Mouse (Mus musculus) cerebellum, adult (tissue): ENCODE data around the gene Cgn.

Experiments
- ATAC-seq: cut with Nextera tagmentation; 2 replicates; pipeline ENCODE4 v1.9.2; 2017; ENCODE audit warnings: mild to moderate bottlenecking, moderate library complexity, mixed read lengths; ENCODE audit not compliant: insufficient number of reproducible peaks, low FRiP score, low TSS enrichment

The Cgn gene

GRCm38 (mm10) chr3:94786367-94786835 is at the start of gene Cgn:
Cgn (minus strand) TSS chr3:94786492.
- peak; percentile 84 for ATAC-seq

- no peak for ATAC-seq
These were observed 49.1 kb upstream of the Cgn start for GRCm38 (mm10) chr3:94835396-94835795.

- no peak for ATAC-seq
These were observed 47.1 kb upstream of the Cgn start for GRCm38 (mm10) chr3:94833358-94833757.

GRCm38 (mm10) chr3:94832701-94833100 is 46.4 kb upstream of the Cgn start:
- ATAC-seq, result no peak

GRCm38 (mm10) chr3:94832100-94832499 is 45.8 kb upstream of the Cgn start:
- ATAC-seq, result no peak

GRCm38 (mm10) chr3:94824110-94824509 is 37.8 kb upstream of the Cgn start:
- ATAC-seq, result no peak

- ATAC-seq, result no peak
These were observed 35.8 kb upstream of the Cgn start for GRCm38 (mm10) chr3:94822082-94822481.

- no peak for ATAC-seq
These were observed 34.8 kb upstream of the Cgn start for GRCm38 (mm10) chr3:94821008-94821638.

GRCm38 (mm10) chr3:94819452-94820425 is 33.4 kb upstream of the Cgn start:
- no peak for ATAC-seq

GRCm38 (mm10) chr3:94817731-94818130 is 31.4 kb upstream of the Cgn start:
- ATAC-seq, result no peak

GRCm38 (mm10) chr3:94815603-94816002 is 29.3 kb upstream of the Cgn start:
- no peak for ATAC-seq

- no peak for ATAC-seq
These were observed 28.4 kb upstream of the Cgn start for GRCm38 (mm10) chr3:94814663-94815062.

GRCm38 (mm10) chr3:94814063-94814462 is 27.8 kb upstream of the Cgn start:
- no peak for ATAC-seq

- no peak for ATAC-seq
These were observed 27.4 kb upstream of the Cgn start for GRCm38 (mm10) chr3:94813651-94814050.

- no peak for ATAC-seq
These were observed 25.3 kb upstream of the Cgn start for GRCm38 (mm10) chr3:94811628-94812027.

GRCm38 (mm10) chr3:94808296-94808695 is 22.0 kb upstream of the Cgn start:
- no peak for ATAC-seq

GRCm38 (mm10) chr3:94804976-94805375 is 18.7 kb upstream of the Cgn start:
- no peak for ATAC-seq

GRCm38 (mm10) chr3:94804146-94804545 is 17.9 kb upstream of the Cgn start:
- 0 out of 2 replicates have a peak, but pooled peaks have one; percentile 26 for ATAC-seq

- ATAC-seq, result no peak
These were observed 9.9 kb upstream of the Cgn start for GRCm38 (mm10) chr3:94796181-94796580.

GRCm38 (mm10) chr3:94795596-94796140 is 9.4 kb upstream of the Cgn start:
- no peak for ATAC-seq

- no peak for ATAC-seq
These were observed 8.1 kb upstream of the Cgn start for GRCm38 (mm10) chr3:94794359-94794758.
